Mouse (Mus musculus) kidney, postnatal 0 days (tissue): Measurements from ENCODE around the gene Tex14. TPM values are rescaled to one million over a fixed set of nuclear protein-coding genes. Genes with fewer than 3 reads are reported as not detected.
"Not testable (repeated sequence)": the region's sequence is repeated elsewhere in the genome, so short reads cannot be mapped to it uniquely, and the experiment has no call there.

ENCODE experiments used
- ATAC-seq: fragments of 200-750 bp; cut with Nextera tagmentation; replicated peaks from 2 replicates; pipeline ENCODE4 v1.8.0; 2017; ENCODE audit warnings: low read depth, moderate number of reproducible peaks, moderate TSS enrichment, moderate library complexity; ENCODE audit not compliant: low FRiP score
- DNase-seq: peaks from one replicate; pipeline ENCODE4 v3.0.0-alpha.2; 2016; ENCODE audit warnings: low spot score
- H3K27ac ChIP-seq: fragments of 300-500 bp; sonication (generic); 2 replicates; pipeline ENCODE4 v1.5.1; 2014; ENCODE audit warnings: mild to moderate bottlenecking
- H3K27me3 ChIP-seq: fragments of 300-500 bp; sonication (generic); 2 replicates; pipeline ENCODE4 v1.6.1; 2014; ENCODE audit warnings: low read length, mixed read lengths; ENCODE audit not compliant: insufficient read depth
- H3K36me3 ChIP-seq: fragments of 300-500 bp; sonication (generic); 2 replicates; pipeline ENCODE4 v1.6.1; 2014; ENCODE audit warnings: low read length, mixed read lengths; ENCODE audit not compliant: insufficient read depth
- H3K4me1 ChIP-seq: fragments of 300-500 bp; sonication (generic); replicated peaks from 2 replicates; pipeline ENCODE4 v1.6.1; 2014; ENCODE audit warnings: antibody characterized with exemption, low read length, mixed read lengths; ENCODE audit not compliant: insufficient read depth
- H3K4me2 ChIP-seq: fragments of 300-500 bp; sonication (generic); 2 replicates; pipeline ENCODE4 v1.6.1; 2014; ENCODE audit warnings: mild to moderate bottlenecking, low read length, moderate library complexity, mixed read lengths
- H3K4me3 ChIP-seq: fragments of 300-500 bp; sonication (generic); replicated peaks from 2 replicates; pipeline ENCODE4 v1.5.1; 2014; ENCODE audit warnings: low read depth, low read length
- H3K9ac ChIP-seq: fragments of 300-500 bp; sonication (generic); 2 replicates; pipeline ENCODE4 v1.6.1; 2014; ENCODE audit warnings: low read depth, low read length
- H3K9me3 ChIP-seq: fragments of 300-500 bp; sonication (generic); replicated peaks from 2 replicates; pipeline ENCODE4 v1.6.1; 2016; ENCODE audit warnings: low read length, inconsistent platforms, mixed read lengths
- CTCF ChIP-seq: IDR thresholded peaks from 2 replicates; pipeline ENCODE4 v1.5.1; 2016; ENCODE audit warnings: antibody characterized with exemption, low read depth, mild to moderate bottlenecking, moderate library complexity
- WGBS: fragments of 180-500 bp; shearing (Covaris S2); extraction: QIAGEN DNeasy Blood & Tissue Kit; methylation state at CpG from one replicate; pipeline ENCODE4 v1.1.7; 2014; 5-methylcytosine and 5-hydroxymethylcytosine counted together
- polyA plus RNA-seq: library from polyadenylated mRNA; unstranded; fragments of >200 nt; fragmentation: Nextera tagmentation; extraction: Ambion mirVana; gene quantifications from 2 replicates; pipeline ENCODE4 v1.2.1, GENCODE M21; 2015

Tex14 gene
- polyA plus RNA-seq, 1 experiment from 2014 or later = 0.57 TPM

- TF ChIP-seq CTCF = 0 out of 2 replicates have a peak, but pooled peaks have one; percentile 14
- ATAC-seq = peak; percentile 89
- Histone ChIP-seq H3K36me3 (no peaks in the 10 kb centered on the region), H3K4me1 (no peaks in the 10 kb centered on the region), H3K27ac (peak overlapping the region; percentile 74), H3K4me2 (peak overlapping the region; percentile 74), H3K9ac (peak overlapping the region; percentile 59), H3K4me3 (peak overlapping the region; percentile 56), H3K9me3 (no peaks in the 10 kb centered on the region), H3K27me3 (no peaks in the 10 kb centered on the region)
- 2% methylated on average over 58 of the region's 58 CpGs for WGBS
- DNase-seq = peak; percentile 94
Measured at GRCm38 (mm10) chr11:87404111-87404853, 583 bp upstream of the Tex14 start.

GRCm38 (mm10) chr11:87413412-87413811 is 8.5 kb downstream of the Tex14 start:
- H3K36me3 ChIP-seq, H3K9me3 ChIP-seq, ATAC-seq, H3K4me3 ChIP-seq, H3K27ac ChIP-seq, H3K4me2 ChIP-seq, H3K4me1 ChIP-seq, H3K9ac ChIP-seq, H3K27me3 ChIP-seq: not testable (repeated sequence)
- 54% methylated on average over 3 of the region's 3 CpGs for WGBS
- DNase-seq = peak; percentile 66
- peak; percentile 61 for TF ChIP-seq CTCF

GRCm38 (mm10) chr11:87416120-87416519 is 11.3 kb downstream of the Tex14 start:
- WGBS = 42% methylated on average over 5 of the region's 5 CpGs
- no peak for TF ChIP-seq CTCF
- Histone ChIP-seq H3K9me3 (no peaks in the 10 kb centered on the region), H3K27ac (no peak overlapping the region), H3K9ac (no peak overlapping the region), H3K4me3 (no peak overlapping the region), H3K27me3 (no peaks in the 10 kb centered on the region), H3K36me3 (no peaks in the 10 kb centered on the region), H3K4me2 (no peak overlapping the region), H3K4me1 (no peaks in the 10 kb centered on the region)
- no peak for ATAC-seq
- no peak for DNase-seq

- no peaks in the 10 kb centered on the region for H3K4me1 ChIP-seq
- no peak for TF ChIP-seq CTCF
- H3K4me2 ChIP-seq = no peak overlapping the region
- H3K4me3 ChIP-seq = no peak overlapping the region
- no peaks in the 10 kb centered on the region for H3K27me3 ChIP-seq
- H3K27ac ChIP-seq = no peak overlapping the region
- ATAC-seq (no peak), DNase-seq (no peak)
- no peak overlapping the region for H3K9ac ChIP-seq
- H3K9me3 ChIP-seq = no peaks in the 10 kb centered on the region
- H3K36me3 ChIP-seq = no peaks in the 10 kb centered on the region
Measured at GRCm38 (mm10) chr11:87420861-87421260, 16.0 kb downstream of the Tex14 start.

- Histone ChIP-seq H3K4me3 (peak overlapping the region; percentile 11; the same call in 1 of the 2 replicates), H3K9me3 (no peaks in the 10 kb centered on the region), H3K36me3 (no peaks in the 10 kb centered on the region), H3K9ac (peak overlapping the region; percentile 19; the same call in 1 of the 2 replicates), H3K4me1 (no peaks in the 10 kb centered on the region), H3K27ac (peak overlapping the region; percentile 90; the same call in 1 of the 2 replicates), H3K4me2 (peak overlapping the region; percentile 50), H3K27me3 (no peaks in the 10 kb centered on the region)
- no peak for TF ChIP-seq CTCF
- ATAC-seq (no peak), DNase-seq (peak; percentile 24)
- 5% methylated on average over 6 of the region's 6 CpGs for WGBS
Measured at GRCm38 (mm10) chr11:87421760-87422201, 16.9 kb downstream of the Tex14 start.

- H3K27me3 ChIP-seq = no peaks in the 10 kb centered on the region
- no peaks in the 10 kb centered on the region for H3K9me3 ChIP-seq
- H3K9ac ChIP-seq = peak overlapping the region; percentile 47; the same call in 1 of the 2 replicates
- WGBS = under 1% methylated on average over 26 of the region's 26 CpGs
- DNase-seq (peak; percentile 97), ATAC-seq (peak; percentile 75)
- H3K27ac ChIP-seq = peak overlapping the region; percentile 90
- H3K4me2 ChIP-seq = peak overlapping the region; percentile 50
- no peaks in the 10 kb centered on the region for H3K4me1 ChIP-seq
- H3K4me3 ChIP-seq = peak overlapping the region; percentile 11; the same call in 1 of the 2 replicates
- no peak for TF ChIP-seq CTCF
- no peaks in the 10 kb centered on the region for H3K36me3 ChIP-seq
Measured at GRCm38 (mm10) chr11:87422511-87423340, 17.9 kb downstream of the Tex14 start.
